Mouse (Mus musculus) liver, adult (tissue): ENCODE measurements around the gene Pip5k1c.

Source experiments
- GATA4 ChIP-seq: IDR thresholded peaks from 2 replicates; pipeline ENCODE4 v1.6.1; 2014; ENCODE audit warnings: mild to moderate bottlenecking, low read length; ENCODE audit not compliant: insufficient replicate concordance

The Pip5k1c gene

DNA sequence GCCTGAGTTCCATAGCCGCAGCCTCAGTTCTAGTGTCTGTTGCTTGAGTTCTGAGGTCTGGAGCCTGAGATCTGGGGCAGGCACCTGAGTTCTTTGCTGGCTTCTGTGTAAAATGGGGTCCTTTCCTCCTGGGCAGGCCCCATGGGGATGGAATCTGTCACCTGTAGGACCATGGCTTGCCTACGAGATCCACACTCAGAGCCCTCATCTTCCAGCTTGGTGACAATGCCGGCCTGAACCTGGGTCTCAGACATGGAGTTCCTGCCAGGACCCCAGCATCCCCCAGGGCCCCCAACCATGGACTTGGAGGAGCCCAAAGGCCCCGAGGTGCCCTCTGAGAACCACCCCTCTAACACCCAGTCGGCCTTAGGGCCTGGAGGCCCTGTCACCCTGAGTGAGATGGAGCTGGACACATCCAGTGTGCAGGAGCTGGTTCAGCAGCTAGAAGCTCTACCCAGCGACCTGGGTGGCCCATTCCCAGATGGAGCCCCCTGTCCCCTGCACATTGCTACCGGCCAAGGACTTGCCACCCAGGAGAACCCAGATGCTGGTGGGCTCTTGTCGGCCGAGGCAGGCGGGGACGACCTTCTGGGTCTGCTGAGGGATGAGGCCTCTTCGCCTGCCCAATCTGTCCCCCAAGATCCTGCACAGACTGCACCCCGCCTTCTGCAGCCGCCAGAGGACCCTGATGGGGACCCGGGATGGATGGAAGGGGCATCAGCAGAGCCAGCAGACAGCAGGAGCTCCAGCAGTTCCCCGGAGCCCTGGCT is 23.9 kb upstream of the Pip5k1c start:
- TF ChIP-seq GATA4, result no peak

DNA sequence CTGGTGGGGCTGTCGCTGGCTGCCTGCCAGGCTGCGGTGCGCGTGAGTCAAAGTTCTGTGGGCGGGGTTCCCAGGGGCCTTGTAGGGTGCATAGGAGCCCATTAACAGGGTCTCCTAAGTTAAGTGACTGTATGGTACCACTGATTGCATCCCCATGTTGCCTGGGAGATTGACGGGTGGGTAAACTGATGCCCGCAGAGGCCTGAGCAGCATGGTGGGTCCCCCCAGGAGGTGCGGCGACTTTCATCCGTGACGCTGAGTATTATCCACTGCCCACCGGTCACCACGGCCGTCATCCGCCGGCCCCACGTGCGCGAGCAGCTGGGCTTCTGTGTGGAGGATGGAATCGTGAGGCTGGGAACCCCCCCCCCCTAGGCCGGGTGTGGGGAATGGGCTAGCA is 20.4 kb upstream of the Pip5k1c start:
- TF ChIP-seq GATA4, result no peak

DNA sequence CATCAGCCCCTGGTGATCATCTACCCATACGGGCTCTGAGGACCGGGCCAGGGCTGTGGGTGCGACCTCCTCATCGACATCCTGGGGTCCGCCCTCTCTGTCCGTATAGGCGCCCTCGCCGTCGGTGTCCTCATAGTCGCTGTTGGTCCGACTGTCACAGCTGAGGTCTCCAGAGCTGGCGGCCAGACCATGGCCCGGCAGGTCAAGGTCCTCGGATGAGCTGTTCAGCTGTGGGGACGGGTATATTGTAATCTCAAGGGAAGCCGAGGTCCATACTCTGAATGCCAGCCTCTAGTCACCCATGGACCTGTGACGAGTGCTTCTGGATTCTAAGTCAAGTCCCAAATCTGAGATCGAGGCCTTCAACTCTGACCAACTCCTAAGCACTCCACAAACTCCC is 18.9 kb upstream of the Pip5k1c start:
- no peak for TF ChIP-seq GATA4

DNA sequence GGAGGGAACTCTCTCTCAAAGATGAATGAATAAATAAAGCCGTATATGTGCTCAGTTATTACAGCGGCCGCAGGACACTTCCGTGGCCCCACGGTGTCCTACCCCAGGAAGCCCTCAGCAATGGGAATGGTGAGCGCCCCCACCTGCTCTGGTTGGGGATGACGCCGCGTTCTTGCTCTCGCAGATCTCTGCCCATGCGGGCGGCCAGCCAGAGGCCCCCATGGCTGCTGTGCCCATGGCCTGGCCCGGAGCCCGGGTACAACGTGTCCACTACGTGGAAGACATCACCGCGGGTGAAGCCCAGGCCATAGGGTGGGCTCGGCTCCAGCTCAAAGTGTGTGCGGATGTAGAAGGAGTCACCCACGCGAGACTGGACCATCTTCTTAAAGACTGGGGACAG is 15.1 kb upstream of the Pip5k1c start:
- TF ChIP-seq GATA4, result no peak

DNA sequence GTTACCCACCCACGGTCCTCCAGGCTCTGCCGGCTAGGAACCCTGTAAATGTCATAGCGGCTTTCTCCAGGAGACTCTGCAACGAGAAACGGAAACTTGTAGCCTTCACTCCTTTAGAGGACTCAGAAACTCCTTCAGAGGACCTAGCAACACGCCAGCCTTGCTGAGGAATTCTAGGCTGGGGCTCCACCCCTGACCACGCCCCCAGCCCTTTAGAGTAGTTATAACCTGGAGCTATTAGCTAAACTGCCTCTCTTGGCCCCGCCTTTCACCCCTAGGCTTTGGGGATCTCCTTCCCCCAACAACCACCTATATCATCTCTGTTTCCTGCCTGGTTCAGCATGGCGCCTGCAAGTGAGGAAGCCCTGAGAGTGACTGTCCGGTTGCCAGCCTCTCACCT is 13.3 kb upstream of the Pip5k1c start:
- no peak for TF ChIP-seq GATA4

DNA sequence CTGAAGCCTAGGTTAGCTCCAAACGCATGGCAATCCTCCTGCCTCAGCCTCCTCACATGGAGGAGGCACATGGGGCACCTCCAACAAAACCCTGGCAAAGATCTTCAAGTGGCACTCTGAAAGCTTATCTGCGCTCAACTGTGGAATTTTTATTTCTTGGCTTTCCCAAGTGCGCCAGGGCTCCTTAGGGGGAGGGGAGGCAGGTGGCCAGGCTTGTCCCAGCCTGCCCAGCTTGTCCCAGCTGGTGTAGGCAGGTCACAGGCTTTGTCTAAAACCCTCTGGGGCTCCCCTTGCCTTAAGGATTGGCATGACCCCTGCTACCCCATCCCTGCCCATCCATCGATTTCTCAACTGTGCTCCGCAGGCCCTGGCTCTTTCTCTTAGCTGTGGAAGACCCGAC is 8.6 kb upstream of the Pip5k1c start:
- TF ChIP-seq GATA4, result no peak

DNA sequence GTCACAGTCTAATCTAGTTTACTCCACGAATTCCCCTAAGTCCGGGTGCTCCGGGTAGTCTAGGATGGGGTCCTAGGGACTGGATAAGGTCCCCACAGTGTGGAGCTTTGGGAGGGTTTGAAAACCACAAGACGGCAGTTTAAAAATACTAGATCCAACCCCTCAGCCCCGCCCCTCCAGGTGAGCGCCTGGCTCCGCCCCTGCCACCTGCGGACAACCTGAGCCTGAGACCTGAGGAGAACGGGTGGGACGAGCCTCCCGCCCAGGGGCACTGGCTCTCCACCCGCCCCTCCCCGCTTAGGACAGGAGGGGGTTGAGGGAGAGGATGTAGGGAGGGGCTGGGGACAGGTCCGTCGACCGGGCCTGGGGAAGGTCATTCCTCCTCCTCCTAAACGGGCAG is 8.0 kb upstream of the Pip5k1c start:
- no peak for TF ChIP-seq GATA4

DNA sequence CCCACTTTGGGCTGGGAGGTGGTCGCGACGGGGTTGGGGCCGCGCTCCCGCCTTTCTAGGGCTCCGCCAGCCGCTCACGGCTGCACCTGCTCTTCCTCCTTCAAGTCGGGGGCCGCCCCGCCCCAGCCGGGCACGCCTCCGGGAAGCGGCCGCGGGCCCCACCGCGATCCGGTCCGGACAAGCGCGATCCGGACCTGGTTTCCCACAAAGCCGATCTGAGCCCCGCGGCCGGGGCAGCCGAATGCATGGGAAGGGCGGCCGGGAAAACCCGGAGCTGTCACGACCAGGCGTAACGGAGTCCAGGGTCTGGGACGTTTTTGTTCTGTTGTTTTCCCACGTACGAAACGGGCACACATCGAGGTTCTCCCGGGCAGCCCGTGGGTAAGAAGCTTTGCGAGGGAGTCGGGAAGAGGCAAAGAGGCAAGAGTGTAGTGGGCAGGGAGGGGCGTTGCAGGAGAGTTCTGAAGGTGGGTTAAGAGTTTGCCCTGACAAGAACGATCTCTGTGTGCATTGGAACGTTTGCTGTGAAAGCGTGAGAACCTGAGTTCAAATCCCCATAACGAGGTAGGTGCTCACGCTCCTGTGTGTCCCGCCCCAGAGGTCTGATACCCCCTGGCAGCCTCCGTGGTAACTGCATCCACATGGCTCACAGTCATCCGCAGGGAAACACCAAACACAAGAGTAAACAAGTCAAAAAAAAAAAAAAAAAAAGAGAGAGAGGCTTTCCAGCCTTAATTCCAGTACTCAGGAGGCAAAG is 6.9 kb upstream of the Pip5k1c start:
- TF ChIP-seq GATA4, result no peak

DNA sequence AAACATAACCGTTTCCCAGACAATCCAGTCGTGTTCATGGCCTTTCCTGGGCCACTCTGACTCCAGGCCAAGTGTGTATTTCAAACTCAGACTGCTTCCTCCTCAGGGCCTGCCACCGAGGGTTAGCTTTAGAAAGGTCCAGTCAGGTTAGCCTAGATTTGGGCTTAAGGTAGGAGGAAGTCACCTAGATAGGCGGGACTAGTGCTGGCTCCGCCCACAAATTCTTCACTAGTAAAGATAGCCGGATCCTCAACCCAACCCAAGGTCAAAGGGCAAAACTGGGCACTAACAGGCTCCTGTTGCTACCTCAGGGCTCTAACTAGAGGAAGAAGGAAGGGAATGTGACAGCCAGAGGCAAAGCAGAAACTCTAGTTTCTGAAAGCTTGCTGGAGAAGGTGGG is 6.2 kb upstream of the Pip5k1c start:
- TF ChIP-seq GATA4, result no peak

DNA sequence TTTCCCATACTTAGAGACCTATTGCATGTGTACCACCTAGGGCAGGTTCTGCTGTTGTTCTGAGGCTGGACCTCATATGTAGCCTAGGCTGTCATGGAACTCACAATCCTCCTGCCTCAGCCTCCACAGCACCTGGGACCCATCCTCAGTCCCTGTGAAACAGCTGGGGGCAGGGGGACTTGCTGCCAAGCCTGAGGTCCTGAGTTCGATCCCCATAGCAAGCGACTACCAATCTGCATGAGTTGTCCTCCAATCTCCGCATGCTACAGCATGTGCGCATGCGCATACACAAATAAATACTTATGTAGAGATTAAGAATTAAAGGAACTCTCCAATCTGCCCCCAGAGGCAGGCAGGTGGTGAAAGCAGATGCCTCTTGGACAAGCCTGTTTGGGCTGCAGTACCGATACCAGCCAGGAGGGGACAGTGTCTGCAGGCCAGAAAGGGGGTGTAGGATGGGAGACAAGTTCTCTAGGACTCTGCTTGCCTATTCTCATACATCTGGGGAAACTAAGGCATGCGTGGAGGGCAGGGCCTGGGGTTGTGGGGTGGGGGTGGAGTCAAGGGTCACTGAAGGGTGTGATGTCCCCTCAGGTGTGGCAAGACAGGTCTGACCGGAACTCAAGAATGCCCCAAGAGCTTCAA is 5.1 kb upstream of the Pip5k1c start:
- TF ChIP-seq GATA4, result no peak

DNA sequence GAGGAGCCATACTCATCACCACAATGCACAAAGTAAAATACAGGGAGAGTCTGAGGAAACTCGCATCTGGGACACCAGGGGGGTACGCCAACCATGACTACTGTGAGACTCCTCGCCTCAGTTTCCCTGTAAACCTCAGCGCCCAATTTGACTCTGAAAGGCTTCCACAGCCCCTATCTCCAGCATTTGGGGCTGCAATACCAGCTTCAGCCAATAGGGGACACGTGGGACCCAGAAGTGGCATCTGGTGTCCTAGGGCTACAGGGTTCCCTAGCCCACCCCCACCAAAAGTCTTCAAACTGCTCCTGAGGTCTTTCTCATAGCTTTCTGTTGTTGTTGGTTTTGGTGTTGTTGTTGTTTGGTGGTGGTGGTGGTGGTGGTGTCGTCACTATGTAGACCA is 4.2 kb upstream of the Pip5k1c start:
- no peak for TF ChIP-seq GATA4

DNA sequence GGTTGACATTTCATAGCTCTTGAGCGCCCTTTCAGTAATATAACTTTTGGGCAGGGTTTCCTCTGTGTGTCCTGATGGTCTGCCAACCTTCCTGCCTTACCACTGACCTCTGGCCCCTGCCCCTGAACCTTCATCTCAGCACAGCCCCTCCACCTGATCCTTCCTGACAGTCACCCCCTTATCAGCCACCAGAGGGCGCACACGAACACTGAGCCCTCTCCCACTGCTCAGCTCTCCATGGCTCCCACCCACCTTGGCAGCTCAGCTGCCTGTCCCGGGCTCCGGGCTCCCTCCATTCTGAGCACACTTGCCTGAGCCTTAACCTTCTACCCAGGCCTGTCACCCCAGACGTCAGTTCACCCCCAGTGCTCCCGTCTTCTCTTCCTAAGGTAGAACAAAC is 3.5 kb upstream of the Pip5k1c start:
- no peak for TF ChIP-seq GATA4

DNA sequence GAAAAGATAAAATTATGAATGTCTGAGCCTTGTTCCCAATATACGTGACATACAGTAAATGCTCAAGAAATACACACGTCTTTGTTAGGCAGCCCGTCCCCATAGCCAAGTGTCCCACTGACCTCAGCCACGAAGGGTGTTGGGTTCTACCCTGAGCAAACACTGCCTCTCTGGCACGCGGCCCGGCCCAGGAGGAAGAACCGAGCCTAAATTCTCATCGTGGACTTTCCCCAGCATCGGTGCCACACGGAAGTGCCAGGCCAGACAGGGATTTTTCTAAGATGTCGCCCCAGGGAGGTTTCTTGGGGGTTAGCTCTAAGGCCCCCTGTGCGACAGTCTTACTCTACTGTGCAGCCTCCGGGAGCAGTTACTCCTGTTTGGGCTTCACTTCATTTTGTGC is 3.0 kb upstream of the Pip5k1c start:
- TF ChIP-seq GATA4, result no peak

DNA sequence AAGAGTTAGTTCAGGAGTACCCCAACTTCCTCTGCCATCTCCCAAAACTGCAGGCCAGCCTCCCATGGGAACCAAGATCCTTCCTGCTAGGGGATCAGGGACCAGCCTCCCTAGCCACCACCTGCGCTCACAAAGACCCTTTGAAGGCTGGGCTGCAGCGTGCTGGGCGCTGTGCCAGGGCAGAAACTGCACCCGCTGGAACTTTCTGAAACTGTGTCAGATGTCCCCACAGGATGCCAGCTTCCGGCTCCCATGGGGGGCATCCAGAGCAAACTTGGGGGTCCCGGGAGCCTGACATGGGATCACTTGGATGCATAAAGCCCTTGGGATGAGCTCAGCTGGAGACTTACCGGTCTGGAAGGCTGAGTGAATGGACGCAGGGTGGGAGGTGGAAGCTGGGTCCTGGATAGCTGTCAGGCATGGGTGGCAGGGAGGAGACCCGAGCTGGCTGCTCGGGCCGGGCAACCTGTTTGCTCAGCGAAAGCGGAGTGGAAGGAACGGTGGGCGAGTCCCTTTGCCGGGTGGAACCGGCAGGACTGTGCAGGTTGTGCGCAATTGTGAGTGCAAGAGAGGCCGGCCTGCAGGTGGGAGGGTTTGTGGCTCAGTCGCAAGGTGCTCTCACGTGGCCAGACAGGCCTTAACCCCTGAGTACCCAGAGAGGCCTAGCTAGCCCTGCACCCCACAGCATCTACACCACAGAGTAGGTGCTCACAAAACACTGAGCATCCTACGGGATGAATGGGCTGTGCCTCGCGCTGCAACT is 1.9 kb upstream of the Pip5k1c start:
- no peak for TF ChIP-seq GATA4

DNA sequence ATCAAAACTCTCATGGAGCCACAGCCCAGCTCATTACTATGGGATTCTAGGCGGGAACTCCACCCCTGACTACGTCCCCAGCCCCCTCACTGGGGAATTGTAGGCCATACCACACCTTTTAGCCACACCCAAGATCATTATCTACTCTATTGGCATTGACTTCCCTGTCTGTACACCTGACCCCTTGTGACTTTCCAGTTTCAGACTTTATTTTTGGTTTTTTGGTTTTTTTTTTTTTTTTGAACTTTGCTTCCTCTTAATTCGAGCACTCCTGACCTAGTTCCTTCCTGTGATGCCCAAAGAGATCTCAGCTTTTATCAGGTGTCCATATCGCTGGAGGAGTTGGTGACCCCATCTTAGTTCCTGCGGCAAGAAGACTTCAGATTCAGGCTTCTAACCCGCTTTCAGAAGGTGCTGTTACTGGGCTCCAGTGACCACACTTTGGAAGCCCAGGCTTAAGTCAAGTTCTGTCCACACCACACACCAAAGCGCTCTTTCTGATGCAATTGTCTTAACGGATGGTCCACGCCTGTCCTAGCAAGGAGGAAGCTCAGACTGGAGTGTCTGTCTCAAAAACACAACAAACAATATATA is 1.2 kb upstream of the Pip5k1c start, which contains the start of gene Tjp3:
Gene Tjp3, minus strand, starts transcription at position 71 of the 594 bp plus-strand sequence.
- no peak for TF ChIP-seq GATA4
